Mouse (Mus musculus) embryonic facial prominence, embryonic 13.5 days (tissue): ENCODE measurements at regions not wholly inside any gene's neighbourhood (a gene's known extent, or its start where the extent isn't known, plus 50 kb on each side); places are given as distances from the start of the nearest gene placed in this dataset.

Source experiments
- ATAC-seq: fragments of 200-750 bp; cut with Nextera tagmentation; 2 replicates; pipeline ENCODE4 v1.8.0; 2017; ENCODE audit warnings: low read depth; ENCODE audit not compliant: insufficient number of reproducible peaks, insufficient read depth, low FRiP score, low TSS enrichment
- H3K27ac ChIP-seq: fragments of 300-500 bp; sonication (generic); 2 replicates; pipeline ENCODE4 v1.5.1; 2015; ENCODE audit warnings: moderate library complexity, mild to moderate bottlenecking, inconsistent platforms
- H3K27me3 ChIP-seq: fragments of 300-500 bp; sonication (generic); 2 replicates; pipeline ENCODE4 v1.6.1; 2015; ENCODE audit warnings: mild to moderate bottlenecking, inconsistent platforms
- H3K36me3 ChIP-seq: fragments of 300-500 bp; sonication (generic); 2 replicates; pipeline ENCODE4 v1.6.1; 2015; ENCODE audit warnings: mild to moderate bottlenecking, inconsistent platforms
- H3K4me1 ChIP-seq: fragments of 300-500 bp; sonication (generic); 2 replicates; pipeline ENCODE4 v1.6.1; 2015; ENCODE audit warnings: inconsistent platforms
- H3K4me2 ChIP-seq: fragments of 300-500 bp; sonication (generic); 2 replicates; pipeline ENCODE4 v1.6.1; 2015; ENCODE audit warnings: moderate library complexity, mild to moderate bottlenecking, inconsistent platforms
- H3K4me3 ChIP-seq: fragments of 300-500 bp; sonication (generic); 2 replicates; pipeline ENCODE4 v1.5.1; 2015; ENCODE audit warnings: mild to moderate bottlenecking, inconsistent platforms
- H3K9ac ChIP-seq: fragments of 300-500 bp; sonication (generic); 2 replicates; pipeline ENCODE4 v1.6.1; 2015; ENCODE audit warnings: mild to moderate bottlenecking, inconsistent platforms
- H3K9me3 ChIP-seq: fragments of 300-500 bp; sonication (generic); 2 replicates; pipeline ENCODE4 v1.6.1; 2016; ENCODE audit warnings: inconsistent platforms
- WGBS: fragments of 180-500 bp; shearing (Covaris S2); methylation state at CpG from one replicate; pipeline ENCODE4 v1.1.7; 2015; ENCODE audit warnings: mixed read lengths; 5-methylcytosine and 5-hydroxymethylcytosine counted together

- H3K9ac ChIP-seq, result no peak overlapping the region
- no peak overlapping the region for H3K4me2 ChIP-seq
- H3K4me1 ChIP-seq, result peaks cover 11% of the 10 kb centered on the region
- no peak for ATAC-seq
- H3K4me3 ChIP-seq, result no peak overlapping the region
- 58% methylated on average over 5 of the region's 5 CpGs for WGBS
- H3K9me3 ChIP-seq, result no peaks in the 10 kb centered on the region
- H3K27me3 ChIP-seq, result no peaks in the 10 kb centered on the region
- no peaks in the 10 kb centered on the region for H3K36me3 ChIP-seq
- H3K27ac ChIP-seq, result no peak overlapping the region
Observed at GRCm38 (mm10) chr14:61762076-61762475, 154.8 kb downstream of the Kcnrg start.

DNA sequence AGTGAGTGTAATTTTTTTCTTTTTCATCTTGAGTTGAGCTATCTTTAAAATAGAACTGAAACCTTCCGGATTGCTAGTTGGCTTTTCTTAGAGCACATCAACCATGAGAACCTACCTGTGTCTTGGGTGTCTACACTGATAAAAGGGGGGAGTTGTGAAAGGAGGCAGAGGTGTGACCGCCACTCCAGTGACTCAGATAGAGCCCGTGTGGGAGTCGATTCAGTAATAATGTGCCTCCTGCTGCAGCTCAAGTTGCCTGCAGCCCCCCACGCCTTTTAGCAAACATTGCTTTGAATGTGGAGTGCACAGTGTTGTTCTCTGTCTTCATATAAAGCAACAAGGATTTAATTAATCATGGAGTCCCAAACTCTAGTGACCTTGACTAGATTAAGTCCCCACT, 162.6 kb downstream of the Kcnrg start:
- ATAC-seq, result no peak
- H3K36me3 ChIP-seq, result no peaks in the 10 kb centered on the region
- no peak overlapping the region for H3K4me2 ChIP-seq
- no peaks in the 10 kb centered on the region for H3K27me3 ChIP-seq
- no peak overlapping the region for H3K9ac ChIP-seq
- no peak overlapping the region for H3K4me3 ChIP-seq
- H3K27ac ChIP-seq, result no peak overlapping the region
- no peaks in the 10 kb centered on the region for H3K9me3 ChIP-seq
- 67% methylated on average over 5 of the region's 5 CpGs for WGBS
- H3K4me1 ChIP-seq, result 0 out of 2 replicates have a peak, but pooled peaks cover 5% of the 10 kb centered on the region

DNA sequence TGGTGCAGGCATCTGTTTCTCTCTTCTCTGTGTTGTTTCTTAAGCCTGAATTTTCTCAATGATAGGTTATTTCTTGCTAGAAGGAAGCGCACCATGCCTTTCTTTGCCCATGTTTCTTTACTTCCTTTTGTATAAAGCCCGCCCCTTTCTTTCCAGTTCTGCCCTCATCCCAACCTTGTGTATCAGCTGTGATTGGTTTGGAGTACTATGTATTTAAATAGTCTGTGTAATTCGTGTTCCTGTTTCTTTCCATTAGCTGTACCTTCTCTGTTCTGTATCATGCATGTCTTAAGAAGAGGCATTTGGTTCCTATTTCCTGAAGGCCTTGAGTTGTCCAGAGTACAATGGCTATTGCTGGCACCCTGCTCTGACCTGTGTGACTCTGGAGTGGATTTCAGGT, 166.9 kb downstream of the Kcnrg start:
- H3K36me3 ChIP-seq, result no peaks in the 10 kb centered on the region
- no peaks in the 10 kb centered on the region for H3K9me3 ChIP-seq
- H3K27me3 ChIP-seq, result no peaks in the 10 kb centered on the region
- H3K4me1 ChIP-seq, result no peaks in the 10 kb centered on the region
- no peak overlapping the region for H3K9ac ChIP-seq
- H3K27ac ChIP-seq, result no peak overlapping the region
- WGBS, result 69% methylated on average over 3 of the region's 3 CpGs
- H3K4me2 ChIP-seq, result no peak overlapping the region
- no peak for ATAC-seq
- H3K4me3 ChIP-seq, result no peak overlapping the region

DNA sequence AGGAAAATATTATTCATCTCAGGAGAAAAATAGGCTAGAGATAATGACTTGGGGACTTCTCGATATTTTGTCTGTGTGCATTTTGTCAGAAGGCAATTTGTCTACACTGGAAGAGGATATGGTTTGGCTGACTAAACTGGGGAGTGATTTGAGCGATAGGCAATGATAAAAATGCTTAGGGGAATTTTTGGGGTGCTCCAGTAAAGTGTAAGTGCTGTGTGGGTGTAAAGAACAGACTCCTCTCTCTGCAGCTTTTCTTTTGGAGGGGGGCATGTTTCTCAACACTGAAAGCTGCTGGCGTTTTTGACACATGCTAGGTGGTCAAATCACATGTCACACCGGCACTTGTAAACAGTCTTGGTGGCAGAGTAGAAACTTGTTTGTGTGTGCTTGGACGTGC, 171.4 kb downstream of the Kcnrg start:
- Histone ChIP-seq H3K4me2 (no peak overlapping the region), H3K27me3 (no peaks in the 10 kb centered on the region), H3K9ac (no peak overlapping the region), H3K27ac (no peak overlapping the region), H3K9me3 (no peaks in the 10 kb centered on the region), H3K36me3 (no peaks in the 10 kb centered on the region), H3K4me1 (no peaks in the 10 kb centered on the region), H3K4me3 (no peak overlapping the region)
- ATAC-seq, result no peak
- WGBS, result 81% methylated on average over 5 of the region's 5 CpGs

DNA sequence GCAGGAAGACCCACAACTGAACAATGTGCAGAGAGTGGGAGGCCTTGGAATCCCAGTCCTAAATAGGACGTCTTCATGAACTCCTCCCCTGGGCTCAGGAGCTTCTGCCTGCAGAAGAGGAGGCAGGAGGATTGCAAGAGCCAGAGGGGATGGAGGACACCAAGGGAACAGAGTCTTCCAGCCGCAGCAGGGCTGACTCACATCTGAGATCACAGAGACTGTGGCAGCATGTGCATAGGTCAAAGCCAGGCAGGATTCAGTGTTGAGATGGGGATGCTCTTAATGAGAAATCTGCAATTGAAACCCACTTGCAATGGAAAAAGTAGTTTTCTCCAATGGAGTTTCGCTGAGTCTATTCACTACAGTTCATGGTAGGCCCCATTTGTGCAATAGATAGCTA, 175.9 kb downstream of the Kcnrg start:
- no peaks in the 10 kb centered on the region for H3K4me1 ChIP-seq
- H3K36me3 ChIP-seq, result no peaks in the 10 kb centered on the region
- H3K27ac ChIP-seq, result no peak overlapping the region
- WGBS, result 85% methylated on average over 3 of the region's 3 CpGs
- no peak overlapping the region for H3K9ac ChIP-seq
- H3K9me3 ChIP-seq, result no peaks in the 10 kb centered on the region
- H3K4me2 ChIP-seq, result no peak overlapping the region
- no peak for ATAC-seq
- no peaks in the 10 kb centered on the region for H3K27me3 ChIP-seq
- no peak overlapping the region for H3K4me3 ChIP-seq

DNA sequence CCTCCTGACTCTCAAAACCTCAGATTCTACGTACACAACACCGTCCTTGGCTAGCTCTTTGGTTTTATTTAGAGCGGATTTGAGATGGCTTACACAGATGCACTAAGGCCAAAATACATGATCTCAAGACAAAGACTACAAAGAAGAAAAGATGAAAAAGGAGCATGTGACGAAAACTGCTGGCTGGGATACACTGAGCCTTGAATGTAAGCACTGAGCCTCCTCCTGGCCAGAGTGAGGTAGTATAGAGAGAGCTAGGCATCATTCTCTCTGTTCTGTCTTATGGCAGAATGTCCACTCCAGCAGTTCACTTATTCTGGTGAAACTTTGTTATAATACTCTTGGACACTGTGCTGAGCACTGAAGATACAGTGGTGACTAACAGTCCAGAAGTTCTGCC, 177.4 kb downstream of the Kcnrg start:
- H3K4me3 ChIP-seq, result no peak overlapping the region
- peaks cover 8% of the 10 kb centered on the region; the same call in 1 of the 2 replicates for H3K4me1 ChIP-seq
- no peaks in the 10 kb centered on the region for H3K36me3 ChIP-seq
- no peaks in the 10 kb centered on the region for H3K9me3 ChIP-seq
- H3K27ac ChIP-seq, result no peak overlapping the region
- ATAC-seq, result no peak
- H3K27me3 ChIP-seq, result no peaks in the 10 kb centered on the region
- WGBS, result 87% methylated on average over 4 of the region's 4 CpGs
- H3K4me2 ChIP-seq, result no peak overlapping the region
- H3K9ac ChIP-seq, result no peak overlapping the region

GRCm38 (mm10) chr14:61786031-61786430, 178.8 kb downstream of the Kcnrg start:
- no peak overlapping the region for H3K4me3 ChIP-seq
- no peak overlapping the region for H3K4me2 ChIP-seq
- no peak overlapping the region for H3K27ac ChIP-seq
- H3K9me3 ChIP-seq, result no peaks in the 10 kb centered on the region
- ATAC-seq, result no peak
- no peaks in the 10 kb centered on the region for H3K27me3 ChIP-seq
- H3K4me1 ChIP-seq, result peaks cover 8% of the 10 kb centered on the region; the same call in 1 of the 2 replicates
- no peak overlapping the region for H3K9ac ChIP-seq
- no peaks in the 10 kb centered on the region for H3K36me3 ChIP-seq

DNA sequence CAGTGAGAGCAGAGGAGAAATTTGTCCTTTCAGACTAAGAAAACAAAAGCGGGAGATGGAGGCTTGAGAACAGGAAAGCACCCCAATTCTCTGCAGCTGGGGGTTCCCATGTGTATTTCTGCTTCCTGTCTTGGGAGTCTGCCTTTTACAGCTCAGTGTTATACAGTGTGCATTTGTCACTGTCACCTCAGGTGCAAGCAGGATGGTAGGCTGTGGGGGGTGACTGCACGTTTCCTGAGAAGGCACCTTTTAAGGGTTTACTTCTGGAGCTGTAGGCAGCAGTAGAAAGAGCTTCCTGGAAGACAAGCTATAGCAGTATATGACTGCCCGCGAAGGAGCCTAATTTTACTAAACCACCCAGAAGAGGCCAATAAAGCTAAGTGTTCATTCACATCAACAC, 180.5 kb downstream of the Kcnrg start:
- H3K9ac ChIP-seq, result no peak overlapping the region
- 85% methylated on average over 4 of the region's 4 CpGs for WGBS
- peaks cover 8% of the 10 kb centered on the region; the same call in 1 of the 2 replicates for H3K4me1 ChIP-seq
- no peak overlapping the region for H3K4me2 ChIP-seq
- no peak overlapping the region for H3K4me3 ChIP-seq
- H3K27ac ChIP-seq, result no peak overlapping the region
- no peaks in the 10 kb centered on the region for H3K9me3 ChIP-seq
- no peaks in the 10 kb centered on the region for H3K36me3 ChIP-seq
- ATAC-seq, result no peak
- no peaks in the 10 kb centered on the region for H3K27me3 ChIP-seq

GRCm38 (mm10) chr14:61788998-61789790, 181.9 kb downstream of the Kcnrg start:
- no peaks in the 10 kb centered on the region for H3K9me3 ChIP-seq
- no peak overlapping the region for H3K27ac ChIP-seq
- no peak overlapping the region for H3K9ac ChIP-seq
- no peaks in the 10 kb centered on the region for H3K27me3 ChIP-seq
- peaks cover 8% of the 10 kb centered on the region; the same call in 1 of the 2 replicates for H3K4me1 ChIP-seq
- no peak for ATAC-seq
- H3K4me2 ChIP-seq, result no peak overlapping the region
- H3K4me3 ChIP-seq, result no peak overlapping the region
- no peaks in the 10 kb centered on the region for H3K36me3 ChIP-seq
- WGBS, result 86% methylated on average over 20 of the region's 20 CpGs

GRCm38 (mm10) chr14:61795976-61796645, 188.9 kb downstream of the Kcnrg start:
- ATAC-seq, result no peak; the same call in 1 of the 2 replicates
- 93% methylated on average over 7 of the region's 7 CpGs for WGBS
- H3K9ac ChIP-seq, result no peak overlapping the region

GRCm38 (mm10) chr14:61796671-61797070, 189.4 kb downstream of the Kcnrg start:
- H3K4me2 ChIP-seq, result no peak overlapping the region
- H3K27me3 ChIP-seq, result no peaks in the 10 kb centered on the region
- 90% methylated on average over 7 of the region's 7 CpGs for WGBS
- H3K9me3 ChIP-seq, result no peaks in the 10 kb centered on the region
- H3K9ac ChIP-seq, result no peak overlapping the region
- H3K4me3 ChIP-seq, result no peak overlapping the region
- H3K36me3 ChIP-seq, result no peaks in the 10 kb centered on the region
- no peaks in the 10 kb centered on the region for H3K4me1 ChIP-seq
- no peak for ATAC-seq
- H3K27ac ChIP-seq, result no peak overlapping the region

More at GRCm38 (mm10) chr14:61795976-61796645, 188.9 kb downstream of the Kcnrg start:
- Histone ChIP-seq H3K4me2 (no peak overlapping the region), H3K4me3 (no peak overlapping the region), H3K36me3 (no peaks in the 10 kb centered on the region), H3K9me3 (no peaks in the 10 kb centered on the region), H3K4me1 (no peaks in the 10 kb centered on the region), H3K27ac (no peak overlapping the region), H3K27me3 (no peaks in the 10 kb centered on the region)

DNA sequence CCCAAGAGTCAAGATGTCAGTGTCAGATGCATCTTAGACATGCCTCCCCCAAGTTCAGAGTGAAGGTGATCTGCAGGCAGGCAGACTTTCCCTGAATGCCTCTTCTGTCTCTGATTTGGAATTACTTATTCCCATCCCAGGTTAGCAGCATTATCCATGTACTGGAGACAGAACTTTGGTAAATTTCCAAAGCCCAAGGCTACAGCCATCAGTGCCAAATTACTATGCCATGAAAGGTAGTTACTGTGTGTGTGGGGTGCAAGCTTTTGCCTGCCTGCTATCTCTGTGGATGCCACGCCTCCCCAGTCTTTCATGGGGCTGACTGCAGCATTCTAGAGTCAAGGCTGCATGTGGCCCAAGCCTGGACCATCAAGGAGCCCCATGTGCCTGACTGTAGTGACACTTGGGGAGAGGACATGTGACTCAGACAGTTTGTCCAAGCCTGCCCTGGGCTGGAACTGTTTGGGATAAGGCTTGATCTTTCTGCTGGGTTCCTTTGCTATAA, 196.2 kb downstream of the Kcnrg start:
- WGBS, result 61% methylated on average over 1 of the region's 1 CpGs
- Histone ChIP-seq H3K4me1 (peaks cover 12% of the 10 kb centered on the region; the same call in 1 of the 2 replicates), H3K27ac (no peak overlapping the region), H3K4me3 (no peak overlapping the region), H3K4me2 (no peak overlapping the region), H3K9me3 (no peaks in the 10 kb centered on the region), H3K27me3 (no peaks in the 10 kb centered on the region), H3K9ac (no peak overlapping the region), H3K36me3 (no peaks in the 10 kb centered on the region)
- no peak for ATAC-seq
